Mouse (Mus musculus): Measurements from ENCODE around the gene Plet1. TPM values are rescaled to one million over a fixed set of nuclear protein-coding genes. Genes with fewer than 3 reads are reported as not detected.

Gene Plet1
- total and polyA plus RNA-seq, 2 experiments from 2014 or later, result 1.2 to 3.7 TPM

GRCm38 (mm10) chr9:50542401-50542800, 48.1 kb downstream of the Plet1 start:
- Histone ChIP-seq H3K27ac (ENCODE audit: low read depth) (no peak overlapping the region), H3K4me2 (ENCODE audit: low read depth, low read length) (no peak overlapping the region), H3K4me1 (ENCODE audit: control insufficient read depth, insufficient read depth) (no peaks in the 10 kb centered on the region), H3K36me3 (replicated peaks; ENCODE audit: control insufficient read depth, insufficient read depth, low read length) (no peaks in the 10 kb centered on the region), H3K27me3 (ENCODE audit: control insufficient read depth, insufficient read depth, low read length) (no peaks in the 10 kb centered on the region), H3K9me3 (replicated peaks; ENCODE audit: control insufficient read depth, low read length) (no peaks in the 10 kb centered on the region), H3K4me3 (ENCODE audit: low read depth, low read length) (no peak overlapping the region), H3K9ac (replicated peaks; ENCODE audit: low read depth, low read length) (no peak overlapping the region)
- TF ChIP-seq EP300 (IDR thresholded peaks at IDR 0.05; ENCODE audit: low read depth) (no peak), CTCF (IDR thresholded peaks at IDR 0.05; ENCODE audit: low read depth) (no peak)
- no peak for ATAC-seq (ENCODE audit: insufficient read depth, low read depth)
- WGBS, result 69% methylated on average over 9 of the region's 9 CpGs
- no peak for DNase-seq (ENCODE audit: low spot score)

GRCm38 (mm10) chr9:50547859-50548478, 53.6 kb downstream of the Plet1 start:
- Histone ChIP-seq H3K4me1 (ENCODE audit: control insufficient read depth, insufficient read depth) (no peaks in the 10 kb centered on the region), H3K27me3 (ENCODE audit: control insufficient read depth, insufficient read depth, low read length) (no peaks in the 10 kb centered on the region), H3K9ac (replicated peaks; ENCODE audit: low read depth, low read length) (no peak overlapping the region), H3K27ac (ENCODE audit: low read depth) (no peak overlapping the region), H3K4me2 (ENCODE audit: low read depth, low read length) (no peak overlapping the region), H3K9me3 (replicated peaks; ENCODE audit: control insufficient read depth, low read length) (no peaks in the 10 kb centered on the region), H3K4me3 (ENCODE audit: low read depth, low read length) (no peak overlapping the region), H3K36me3 (replicated peaks; ENCODE audit: control insufficient read depth, insufficient read depth, low read length) (no peaks in the 10 kb centered on the region)
- ATAC-seq (ENCODE audit: insufficient read depth, low read depth) (no peak), DNase-seq (ENCODE audit: low spot score) (no peak)
- whole genome bisulfite sequencing, result 32% methylated on average over 5 of the region's 5 CpGs
- TF ChIP-seq EP300 (IDR thresholded peaks at IDR 0.05; ENCODE audit: low read depth) (no peak), CTCF (IDR thresholded peaks at IDR 0.05; ENCODE audit: low read depth) (no peak)

- no peak overlapping the region for H3K9ac ChIP-seq (replicated peaks; ENCODE audit: low read depth, low read length)
These were observed 54.6 kb downstream of the Plet1 start for GRCm38 (mm10) chr9:50548936-50549335.

GRCm38 (mm10) chr9:50552206-50552605, 57.9 kb downstream of the Plet1 start:
- Histone ChIP-seq H3K4me2 (ENCODE audit: low read depth, low read length) (no peak overlapping the region), H3K27ac (ENCODE audit: low read depth) (no peak overlapping the region), H3K27me3 (ENCODE audit: control insufficient read depth, insufficient read depth, low read length) (no peaks in the 10 kb centered on the region), H3K36me3 (replicated peaks; ENCODE audit: control insufficient read depth, insufficient read depth, low read length) (no peaks in the 10 kb centered on the region), H3K9ac (replicated peaks; ENCODE audit: low read depth, low read length) (no peak overlapping the region), H3K9me3 (replicated peaks; ENCODE audit: control insufficient read depth, low read length) (no peaks in the 10 kb centered on the region), H3K4me1 (ENCODE audit: control insufficient read depth, insufficient read depth) (no peaks in the 10 kb centered on the region), H3K4me3 (ENCODE audit: low read depth, low read length) (no peak overlapping the region)
- WGBS, result 64% methylated on average over 5 of the region's 5 CpGs
- DNase-seq (ENCODE audit: low spot score) (no peak), ATAC-seq (ENCODE audit: insufficient read depth, low read depth) (no peak)
- TF ChIP-seq EP300 (IDR thresholded peaks at IDR 0.05; ENCODE audit: low read depth) (no peak), CTCF (IDR thresholded peaks at IDR 0.05; ENCODE audit: low read depth) (no peak)

More at GRCm38 (mm10) chr9:50548936-50549335, 54.6 kb downstream of the Plet1 start:
- Histone ChIP-seq H3K4me1 (ENCODE audit: control insufficient read depth, insufficient read depth) (no peaks in the 10 kb centered on the region), H3K27me3 (ENCODE audit: control insufficient read depth, insufficient read depth, low read length) (no peaks in the 10 kb centered on the region), H3K4me3 (ENCODE audit: low read depth, low read length) (no peak overlapping the region), H3K9me3 (replicated peaks; ENCODE audit: control insufficient read depth, low read length) (no peaks in the 10 kb centered on the region), H3K4me2 (ENCODE audit: low read depth, low read length) (no peak overlapping the region), H3K27ac (ENCODE audit: low read depth) (no peak overlapping the region), H3K36me3 (replicated peaks; ENCODE audit: control insufficient read depth, insufficient read depth, low read length) (no peaks in the 10 kb centered on the region)
- TF ChIP-seq EP300 (IDR thresholded peaks at IDR 0.05; ENCODE audit: low read depth) (no peak), CTCF (IDR thresholded peaks at IDR 0.05; ENCODE audit: low read depth) (no peak)
- 78% methylated on average over 4 of the region's 4 CpGs for WGBS
- ATAC-seq (ENCODE audit: insufficient read depth, low read depth), result no peak
- DNase-seq (ENCODE audit: low spot score), result no peak

GRCm38 (mm10) chr9:50553547-50553946, 59.2 kb downstream of the Plet1 start:
- DNase-seq (ENCODE audit: low spot score) (no peak), ATAC-seq (ENCODE audit: insufficient read depth, low read depth) (no peak)
- H3K9me3 ChIP-seq (replicated peaks; ENCODE audit: control insufficient read depth, low read length), result no peaks in the 10 kb centered on the region
- no peaks in the 10 kb centered on the region for H3K27me3 ChIP-seq (ENCODE audit: control insufficient read depth, insufficient read depth, low read length)
- no peak for TF ChIP-seq CTCF (IDR thresholded peaks at IDR 0.05; ENCODE audit: low read depth)
- no peak for TF ChIP-seq EP300 (IDR thresholded peaks at IDR 0.05; ENCODE audit: low read depth)
- no peaks in the 10 kb centered on the region for H3K36me3 ChIP-seq (replicated peaks; ENCODE audit: control insufficient read depth, insufficient read depth, low read length)
- WGBS, result 47% methylated on average over 2 of the region's 2 CpGs
- H3K4me2 ChIP-seq (ENCODE audit: low read depth, low read length), result no peak overlapping the region
- no peaks in the 10 kb centered on the region for H3K4me1 ChIP-seq (ENCODE audit: control insufficient read depth, insufficient read depth)
- H3K4me3 ChIP-seq (ENCODE audit: low read depth, low read length), result no peak overlapping the region
- H3K9ac ChIP-seq (replicated peaks; ENCODE audit: low read depth, low read length), result no peak overlapping the region
- no peak overlapping the region for H3K27ac ChIP-seq (ENCODE audit: low read depth)
